ENCODE assay signal across 10 mouse cellular contexts in the genomic region with DNA sequence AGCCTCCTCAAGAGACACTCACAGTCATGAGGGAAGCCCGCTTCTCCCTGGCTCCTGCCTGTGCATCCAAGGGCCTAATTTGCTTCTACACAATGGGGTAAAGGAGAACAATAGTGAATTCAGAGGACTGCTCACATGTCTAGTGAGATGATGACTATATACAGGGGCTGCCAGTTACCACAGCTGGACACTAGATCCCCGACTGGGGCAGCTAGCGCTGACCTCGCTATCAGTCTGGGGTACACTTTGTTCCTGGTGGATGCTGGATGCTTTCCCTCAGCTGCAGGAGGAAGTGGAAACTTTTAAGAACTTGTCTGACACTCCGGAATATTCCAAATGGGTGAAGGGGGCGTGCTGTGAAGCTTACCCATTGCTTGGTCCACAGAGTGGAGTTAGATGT.
DNase-seq lines count a peak whose midpoint lies in the region; ATAC-seq and TF ChIP-seq lines count a peak whose summit lies in the region.
"Had no signal": no experiment of that assay in that cellular context is flagged by ENCODE, and none has a peak within 500 bp of the region (broad histone marks: within the 10 kb centered on the region; RNA-seq: fewer than 3 reads in every experiment).

No protein-coding gene starts in this region.

- 58% methylated on average over 6 of the region's 6 CpGs for WGBS in liver, embryonic 12.5 days (ENCODE audit: insufficient replicate concordance)

- H3K4me1 ChIP-seq in cortical plate, adult 2 months (ENCODE audit: control insufficient read depth, insufficient read depth, low read length): no peaks in the 10 kb centered on the region
- no peaks in the 10 kb centered on the region for H3K4me1 ChIP-seq in liver, embryonic 12.5 days
- H3K4me1 ChIP-seq: limb, embryonic 13.5 days; stomach, embryonic 15.5 days had no signal

- TF ChIP-seq CTCF in cortical plate, adult 2 months (IDR thresholded peaks at IDR 0.05; ENCODE audit: extremely low read depth, insufficient read depth, low read length): no peak

- H3K4me3 ChIP-seq in cortical plate, adult 2 months (ENCODE audit: insufficient read depth, low read length): no peak overlapping the region
- H3K4me3 ChIP-seq in liver, embryonic 12.5 days: no peak overlapping the region
- H3K4me3 ChIP-seq: limb, embryonic 13.5 days; stomach, embryonic 15.5 days had no signal

- H3K9ac ChIP-seq in liver, embryonic 12.5 days: no peak overlapping the region
- H3K9ac ChIP-seq: limb, embryonic 13.5 days; stomach, embryonic 15.5 days had no signal

- intact Hi-C loops in left cerebral cortex, postnatal 36 days (cut with DNase I): no loop called here
- intact Hi-C loops in heart, postnatal 36 days (cut with DNase I): no loop called here

- 0 out of 2 replicates have a peak overlapping the region, but pooled peaks have one; percentile 42 for H3K27ac ChIP-seq in cortical plate, adult 2 months (ENCODE audit: insufficient read depth, low read length)
- no peak overlapping the region for H3K27ac ChIP-seq in liver, embryonic 12.5 days
- H3K27ac ChIP-seq: limb, embryonic 13.5 days; stomach, embryonic 15.5 days had no signal

- ATAC-seq in liver, embryonic 12.5 days: no peak

- H3K36me3 ChIP-seq in liver, embryonic 12.5 days: no peaks in the 10 kb centered on the region
- H3K36me3 ChIP-seq: limb, embryonic 13.5 days; stomach, embryonic 15.5 days had no signal

- no peak overlapping the region for H3K4me2 ChIP-seq in liver, embryonic 12.5 days
- H3K4me2 ChIP-seq: limb, embryonic 13.5 days; stomach, embryonic 15.5 days had no signal

- TF ChIP-seq POLR2A in cortical plate, adult 2 months (IDR thresholded peaks at IDR 0.05; ENCODE audit: extremely low read depth, insufficient read depth, low read length): no peak

- peak; percentile 17 for DNase-seq in cerebellum, adult 9-10 months
- no peak for DNase-seq in cerebellum, postnatal 4 days (ENCODE audit: low spot score in 2 of 2)
- peak; percentile 52 for DNase-seq in left cerebral cortex, adult 11 months (ENCODE audit: low spot score)
- no peak for DNase-seq in left cerebral cortex, postnatal 36 days (ENCODE audit: low spot score in 2 of 2)
- peak; percentile 38 to 41 for DNase-seq in heart, postnatal 36 days
- no peak for DNase-seq in thymus, postnatal 25 days

- no peaks in the 10 kb centered on the region for H3K9me3 ChIP-seq in liver, embryonic 12.5 days (replicated peaks)
- H3K9me3 ChIP-seq: stomach, embryonic 15.5 days had no signal

- H3K27me3 ChIP-seq in liver, embryonic 12.5 days (replicated peaks): no peaks in the 10 kb centered on the region
- H3K27me3 ChIP-seq: stomach, embryonic 15.5 days had no signal

Comparison
In these comparisons a context has a peak if more than half of its experiments do, and no peak if none do; other contexts are left out.
1. DNase-seq: peak in cerebellum, adult 9-10 months (single experiment), left cerebral cortex, adult 11 months (single experiment) and heart, postnatal 36 days (2 of 2); none in cerebellum, postnatal 4 days (0 of 2), left cerebral cortex, postnatal 36 days (0 of 2) and thymus, postnatal 25 days (single experiment).